Mouse (Mus musculus) hindbrain, embryonic 11.5 days (tissue): Measurements from ENCODE around the gene Zfp740. TPM values are rescaled to one million over a fixed set of nuclear protein-coding genes. Genes with fewer than 3 reads are reported as not detected.

Source experiments
- ATAC-seq: fragments of 200-750 bp; cut with Nextera tagmentation; 2 replicates; pipeline ENCODE4 v1.8.0; 2017; ENCODE audit warnings: mild to moderate bottlenecking, moderate TSS enrichment, moderate library complexity; ENCODE audit not compliant: low FRiP score
- DNase-seq: peaks from one replicate; pipeline ENCODE4 v3.0.0-alpha.2; 2015; ENCODE audit warnings: low spot score
- H3K27ac ChIP-seq: fragments of 300-500 bp; sonication (generic); 2 replicates; pipeline ENCODE4 v1.5.1; 2014; ENCODE audit warnings: mild to moderate bottlenecking, low read depth, low read length
- H3K27me3 ChIP-seq: fragments of 300-500 bp; sonication (generic); 2 replicates; pipeline ENCODE4 v1.6.1; 2014; ENCODE audit warnings: mild to moderate bottlenecking, low read length, moderate library complexity, mixed read lengths; ENCODE audit not compliant: control insufficient read depth, insufficient read depth
- H3K36me3 ChIP-seq: fragments of 300-500 bp; sonication (generic); 2 replicates; pipeline ENCODE4 v1.6.1; 2014; ENCODE audit warnings: mild to moderate bottlenecking, low read length, moderate library complexity, mixed read lengths; ENCODE audit not compliant: control insufficient read depth, insufficient read depth
- H3K4me1 ChIP-seq: fragments of 300-500 bp; sonication (generic); replicated peaks from 2 replicates; pipeline ENCODE4 v1.6.1; 2014; ENCODE audit warnings: low read length, mixed read lengths; ENCODE audit not compliant: control insufficient read depth, insufficient read depth
- H3K4me2 ChIP-seq: fragments of 300-500 bp; sonication (generic); replicated peaks from 2 replicates; pipeline ENCODE4 v1.6.1; 2014; ENCODE audit warnings: mild to moderate bottlenecking, low read depth, low read length
- H3K4me3 ChIP-seq: fragments of 300-500 bp; sonication (generic); 2 replicates; pipeline ENCODE4 v1.5.1; 2014; ENCODE audit warnings: low read depth, low read length
- H3K9ac ChIP-seq: fragments of 300-500 bp; sonication (generic); 2 replicates; pipeline ENCODE4 v1.6.1; 2014; ENCODE audit warnings: low read depth, low read length
- H3K9me3 ChIP-seq: fragments of 300-500 bp; sonication (generic); 2 replicates; pipeline ENCODE4 v1.6.1; 2016; ENCODE audit warnings: low read length; ENCODE audit not compliant: control insufficient read depth
- WGBS: fragments of 180-500 bp; shearing (Covaris S2); extraction: QIAGEN DNeasy Blood & Tissue Kit; methylation state at CpG from one replicate; pipeline ENCODE4 v1.1.7; 2014; 5-methylcytosine and 5-hydroxymethylcytosine counted together
- polyA plus RNA-seq: library from polyadenylated mRNA; unstranded; fragments of >200 nt; fragmentation: Nextera tagmentation; extraction: Ambion mirVana; gene quantifications from 2 replicates; pipeline ENCODE4 v1.2.1, GENCODE M21; 2014

Gene Zfp740
- polyA plus RNA-seq, 1 experiment from 2014 or later: 49.7 TPM

GRCm38 (mm10) chr15:102230408-102231321, 27.6 kb downstream of the Zfp740 start:
- no peak overlapping the region for H3K4me3 ChIP-seq
- H3K4me2 ChIP-seq: no peak overlapping the region
- no peaks in the 10 kb centered on the region for H3K4me1 ChIP-seq
- no peaks in the 10 kb centered on the region for H3K9me3 ChIP-seq
- no peaks in the 10 kb centered on the region; the same call in 1 of the 2 replicates for H3K27me3 ChIP-seq
- H3K36me3 ChIP-seq: no peaks in the 10 kb centered on the region
- DNase-seq (no peak), ATAC-seq (no peak)
- H3K9ac ChIP-seq: no peak overlapping the region
- 85% methylated on average over 17 of the region's 17 CpGs for WGBS
- H3K27ac ChIP-seq: no peak overlapping the region

GRCm38 (mm10) chr15:102231748-102232147, 28.7 kb downstream of the Zfp740 start, which contains the start of gene Itgb7:
TSS of gene Itgb7 (minus strand) at chr15:102231944.
- no peaks in the 10 kb centered on the region for H3K9me3 ChIP-seq
- H3K27ac ChIP-seq: no peak within 1 kb of the TSS
- H3K9ac ChIP-seq: no peak within 1 kb of the TSS
- no peak within 1 kb of the TSS for H3K4me3 ChIP-seq
- 56% methylated on average over 6 of the region's 6 CpGs for WGBS
- ATAC-seq (no peak), DNase-seq (no peak)
- no peaks in the 10 kb centered on the region for H3K36me3 ChIP-seq
- no peaks in the 10 kb centered on the region; the same call in 1 of the 2 replicates for H3K27me3 ChIP-seq
- H3K4me1 ChIP-seq: no peaks in the 10 kb centered on the region
- no peak within 1 kb of the TSS for H3K4me2 ChIP-seq

GRCm38 (mm10) chr15:102232764-102233163, 29.7 kb downstream of the Zfp740 start:
- H3K9ac ChIP-seq: no peak overlapping the region
- ATAC-seq (no peak), DNase-seq (no peak)
- H3K4me2 ChIP-seq: no peak overlapping the region
- no peaks in the 10 kb centered on the region for H3K36me3 ChIP-seq
- H3K4me1 ChIP-seq: no peaks in the 10 kb centered on the region
- no peaks in the 10 kb centered on the region; the same call in 1 of the 2 replicates for H3K27me3 ChIP-seq
- no peaks in the 10 kb centered on the region for H3K9me3 ChIP-seq
- no peak overlapping the region for H3K27ac ChIP-seq
- no peak overlapping the region for H3K4me3 ChIP-seq
- 86% methylated on average over 7 of the region's 7 CpGs for WGBS

GRCm38 (mm10) chr15:102233896-102234295, 30.8 kb downstream of the Zfp740 start:
- no peaks in the 10 kb centered on the region for H3K4me1 ChIP-seq
- no peak overlapping the region for H3K4me2 ChIP-seq
- no peaks in the 10 kb centered on the region for H3K36me3 ChIP-seq
- H3K27ac ChIP-seq: no peak overlapping the region
- no peaks in the 10 kb centered on the region for H3K9me3 ChIP-seq
- no peak overlapping the region for H3K9ac ChIP-seq
- no peaks in the 10 kb centered on the region for H3K27me3 ChIP-seq
- no peak overlapping the region for H3K4me3 ChIP-seq
- ATAC-seq: no peak
- WGBS: 31% methylated on average over 2 of the region's 2 CpGs
- no peak for DNase-seq

GRCm38 (mm10) chr15:102235371-102236027, 32.5 kb downstream of the Zfp740 start:
- Histone ChIP-seq H3K4me1 (0 out of 2 replicates have a peak, but pooled peaks cover 2% of the 10 kb centered on the region), H3K4me3 (no peak overlapping the region), H3K9ac (peak overlapping the region; percentile 31; the same call in 1 of the 2 replicates), H3K9me3 (no peaks in the 10 kb centered on the region), H3K36me3 (no peaks in the 10 kb centered on the region), H3K4me2 (no peak overlapping the region), H3K27me3 (no peaks in the 10 kb centered on the region), H3K27ac (no peak overlapping the region)
- ATAC-seq (no peak), DNase-seq (no peak)
- 36% methylated on average over 21 of the region's 21 CpGs for WGBS

- Histone ChIP-seq H3K4me3 (no peak overlapping the region), H3K9ac (no peak overlapping the region), H3K4me2 (no peak overlapping the region), H3K36me3 (no peaks in the 10 kb centered on the region), H3K27me3 (peaks cover 16% of the 10 kb centered on the region), H3K27ac (no peak overlapping the region), H3K9me3 (no peaks in the 10 kb centered on the region), H3K4me1 (peaks cover 9% of the 10 kb centered on the region)
- no peak for DNase-seq
- ATAC-seq: no peak
- WGBS: 89% methylated on average over 14 of the region's 14 CpGs
Observed at GRCm38 (mm10) chr15:102238543-102239259, 35.7 kb downstream of the Zfp740 start.

GRCm38 (mm10) chr15:102239260-102239590, 36.2 kb downstream of the Zfp740 start:
- no peaks in the 10 kb centered on the region for H3K36me3 ChIP-seq
- H3K4me1 ChIP-seq: peaks cover 11% of the 10 kb centered on the region
- H3K27ac ChIP-seq: no peak overlapping the region
- peak; percentile 91 for DNase-seq
- H3K4me2 ChIP-seq: no peak overlapping the region
- peak; percentile 75 for ATAC-seq
- H3K4me3 ChIP-seq: no peak overlapping the region
- peaks cover 21% of the 10 kb centered on the region for H3K27me3 ChIP-seq
- WGBS: 9% methylated on average over 9 of the region's 9 CpGs
- no peaks in the 10 kb centered on the region for H3K9me3 ChIP-seq
- H3K9ac ChIP-seq: no peak overlapping the region; the same call in 1 of the 2 replicates

GRCm38 (mm10) chr15:102239851-102240250, 36.8 kb downstream of the Zfp740 start:
- Histone ChIP-seq H3K4me3 (no peak overlapping the region), H3K9ac (no peak overlapping the region), H3K27me3 (peaks cover 26% of the 10 kb centered on the region), H3K9me3 (no peaks in the 10 kb centered on the region), H3K4me2 (no peak overlapping the region), H3K36me3 (no peaks in the 10 kb centered on the region), H3K4me1 (peaks cover 11% of the 10 kb centered on the region), H3K27ac (no peak overlapping the region)
- 85% methylated on average over 11 of the region's 11 CpGs for WGBS
- no peak for ATAC-seq
- no peak for DNase-seq
